Mouse (Mus musculus) heart, postnatal 25 days (tissue): ENCODE measurements around the gene Mrpl45. TPM values are rescaled to one million over a fixed set of nuclear protein-coding genes. Genes with fewer than 3 reads are reported as not detected.
"Not testable (repeated sequence)": the region's sequence is repeated elsewhere in the genome, so short reads cannot be mapped to it uniquely, and the experiment has no call there.

Source experiments
- DNase-seq: peaks from one replicate; pipeline ENCODE4 v3.0.0; 2022; ENCODE audit warnings: low spot score
- intact Hi-C: fragments of 180-260 bp; cut with DNase I; formaldehyde crosslinking; loops from one replicate; pipeline ENCODE4 v1.15.1; 2025
- total RNA-seq, 2 experiments: library from RNA; stranded (reverse); gene quantifications; 2 replicates each; pipeline ENCODE4 v1.2.3; 2021

Gene Mrpl45
- total RNA-seq: 10 to 100 TPM; 57.8 to 60.6 TPM

DNA sequence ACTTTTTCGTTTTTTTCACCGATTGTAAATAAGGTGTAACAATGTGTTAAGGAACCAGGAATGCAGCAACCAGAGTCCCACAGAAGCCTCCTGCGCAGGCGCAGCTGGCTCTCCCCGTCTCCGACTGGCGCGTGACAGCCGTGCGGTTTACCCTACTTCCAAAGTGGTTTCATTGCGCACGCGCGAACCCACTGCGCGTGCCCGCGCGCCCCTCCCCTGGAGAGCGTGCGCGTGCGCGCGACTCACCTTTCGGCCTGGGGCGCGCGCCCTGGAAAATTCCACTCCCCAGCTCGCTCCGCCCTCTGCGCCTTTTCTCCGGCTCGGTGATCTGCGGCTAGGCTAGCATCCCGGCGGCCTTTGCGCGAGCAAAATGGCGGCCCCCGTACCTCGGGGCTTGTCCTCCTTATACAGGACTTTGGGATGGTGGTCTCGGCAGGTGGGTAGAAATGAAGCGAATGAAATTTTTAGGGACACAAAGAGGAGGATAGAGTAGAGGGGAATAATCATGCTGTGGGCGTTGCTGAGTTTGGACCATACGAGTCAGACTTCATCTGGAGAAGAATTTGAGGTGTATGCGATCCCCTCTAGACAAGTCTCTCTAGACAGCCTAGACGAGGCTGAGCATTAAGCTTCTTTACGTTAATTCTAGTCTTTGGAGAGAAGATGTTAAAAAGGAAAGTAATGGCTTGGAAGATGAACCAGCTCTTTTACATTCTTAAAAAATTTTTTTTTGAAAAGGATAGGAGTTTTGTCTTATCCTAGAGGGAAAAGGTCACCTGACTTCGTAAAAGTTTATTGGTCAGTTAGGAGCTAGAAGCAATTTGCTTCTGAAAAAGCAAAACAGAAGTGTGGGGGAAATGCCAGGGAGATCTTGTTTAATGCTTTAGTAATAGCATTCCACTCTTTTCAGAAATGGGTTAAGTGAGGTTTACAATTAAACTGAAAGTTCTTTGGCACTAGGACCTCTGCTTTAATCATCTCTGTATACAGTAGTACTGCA, at the start of gene Mrpl45:
Gene Mrpl45 (plus strand): TSS at position 213 of the 1,000 bp plus-strand sequence.
- intact Hi-C loops: loop anchor here (1.0 to 10.0 kb wide), 2 partner anchors 36 to 51 kb away; partner anchors contain the start of gene Npepps
- peak; percentile 99 for DNase-seq

DNA sequence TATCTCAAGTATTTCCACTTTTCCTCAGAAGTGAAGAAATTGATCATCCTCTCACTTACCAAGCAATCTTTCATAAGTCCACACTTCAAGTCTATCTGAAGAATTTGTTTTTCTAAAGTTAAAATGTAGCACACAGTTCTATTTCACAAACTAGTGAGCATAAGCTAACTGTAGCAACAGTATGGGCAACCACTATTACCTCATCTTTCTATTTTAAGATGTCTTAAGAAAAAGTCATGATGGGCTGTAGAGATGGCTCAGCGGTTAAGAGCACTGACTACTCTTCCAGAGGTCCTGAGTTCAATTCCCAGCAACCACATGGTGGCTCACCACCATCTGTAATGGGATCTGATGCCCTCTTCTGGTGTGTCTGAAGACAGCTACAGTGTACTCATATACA, 49.0 kb upstream of the Mrpl45 start:
- intact Hi-C loops: loop anchor here (10.0 kb wide), 1 partner anchor 48 kb away; the partner anchor contains the start of gene Mrpl45
- not testable (repeated sequence) for DNase-seq

DNA sequence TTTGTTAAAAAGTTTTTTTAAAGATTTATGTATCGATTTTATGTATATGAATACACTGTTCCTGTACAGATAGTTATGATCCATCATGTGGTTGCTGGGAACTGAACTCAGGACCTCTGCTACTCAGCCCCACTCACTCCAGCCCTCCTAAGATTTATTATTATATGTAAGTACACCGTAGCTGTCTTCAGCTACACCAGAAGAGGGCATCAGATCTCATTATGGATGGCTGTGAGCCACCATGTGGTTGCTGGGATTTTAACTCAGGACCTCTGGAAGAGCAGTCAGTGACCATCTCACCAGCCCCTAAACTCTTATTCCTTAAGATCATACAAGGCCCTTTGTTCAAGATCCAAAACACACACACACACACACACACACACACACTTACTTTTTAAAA, 45.5 kb upstream of the Mrpl45 start:
- DNase-seq, intact Hi-C loops: not testable (repeated sequence)

DNA sequence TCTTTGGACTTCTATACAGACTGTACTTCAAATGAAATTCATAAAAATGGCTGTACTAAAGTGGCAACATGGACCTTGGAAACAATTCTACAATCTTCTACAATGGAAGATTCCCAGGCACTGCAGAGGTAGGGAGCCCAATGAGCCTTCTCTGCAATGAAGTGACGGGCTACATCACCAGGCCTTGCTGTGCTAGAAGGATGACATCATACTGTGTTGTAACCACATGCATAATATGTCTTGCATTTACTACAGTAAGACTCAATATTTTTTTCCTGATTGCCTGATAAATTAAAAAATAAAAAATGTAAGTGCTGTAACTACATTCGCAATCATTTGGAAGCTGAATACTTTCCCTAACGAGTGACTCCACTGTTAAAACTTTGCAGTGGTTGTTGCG, 42.7 kb upstream of the Mrpl45 start:
- intact Hi-C loops: no loop called here
- DNase-seq: no peak

DNA sequence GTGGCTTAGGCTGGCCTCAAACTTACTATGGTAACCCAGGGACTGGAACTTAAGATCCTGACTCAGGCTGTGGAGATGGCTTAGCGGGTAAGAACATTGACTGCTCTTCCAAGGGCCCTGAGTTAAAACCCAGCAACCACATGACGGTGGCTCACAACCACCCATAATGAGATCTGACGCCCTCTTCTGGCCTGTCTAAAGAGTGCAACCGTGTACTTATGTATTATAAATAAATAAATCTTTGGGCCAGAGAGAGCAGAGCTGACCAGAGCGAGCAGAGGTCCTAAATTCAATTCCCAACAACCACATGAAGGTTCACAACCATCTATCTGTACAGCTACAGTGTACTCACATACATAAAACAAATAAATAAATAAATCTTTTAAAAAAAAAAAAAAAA, 41.9 kb upstream of the Mrpl45 start:
- no peak for DNase-seq
- intact Hi-C loops: no loop called here

DNA sequence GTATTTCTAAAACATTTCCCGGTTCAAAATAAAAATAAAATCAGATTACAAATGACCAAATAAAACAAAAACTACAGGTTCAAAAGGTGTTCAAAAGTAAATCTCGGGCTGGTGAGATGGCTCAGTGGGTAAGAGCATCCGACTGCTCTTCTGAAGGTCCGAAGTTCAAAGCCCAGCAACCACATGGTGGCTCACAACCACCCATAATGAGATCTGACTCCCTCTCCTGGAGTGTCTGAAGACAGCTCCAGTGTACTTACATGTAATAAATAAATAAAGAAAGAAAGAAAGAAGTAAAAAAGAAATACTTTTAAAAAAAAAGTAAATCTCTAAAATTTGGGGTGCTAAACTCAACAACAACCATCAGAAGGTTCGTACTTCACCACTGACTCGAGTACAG, 40.6 kb upstream of the Mrpl45 start:
- intact Hi-C loops, DNase-seq: not testable (repeated sequence)

DNA sequence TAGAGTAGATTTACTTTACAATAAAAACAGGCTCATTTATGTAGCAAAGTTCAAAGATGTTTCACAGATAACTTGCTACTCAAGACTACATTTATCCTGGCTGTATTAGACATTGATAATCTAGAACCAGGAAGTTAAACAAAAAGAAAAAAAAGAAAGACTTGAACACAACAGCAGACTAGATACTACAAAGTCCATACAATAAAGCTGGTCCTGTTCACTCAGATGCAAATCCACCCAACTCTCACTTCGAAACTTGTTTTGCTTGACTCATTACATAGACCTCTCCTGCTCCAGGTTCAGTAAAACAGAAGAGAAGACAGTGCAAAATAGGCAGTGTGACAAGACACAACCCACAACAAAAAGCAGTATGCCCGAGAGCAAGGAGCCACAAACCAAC, 40.2 kb upstream of the Mrpl45 start:
- intact Hi-C loops: no loop called here
- DNase-seq: no peak

DNA sequence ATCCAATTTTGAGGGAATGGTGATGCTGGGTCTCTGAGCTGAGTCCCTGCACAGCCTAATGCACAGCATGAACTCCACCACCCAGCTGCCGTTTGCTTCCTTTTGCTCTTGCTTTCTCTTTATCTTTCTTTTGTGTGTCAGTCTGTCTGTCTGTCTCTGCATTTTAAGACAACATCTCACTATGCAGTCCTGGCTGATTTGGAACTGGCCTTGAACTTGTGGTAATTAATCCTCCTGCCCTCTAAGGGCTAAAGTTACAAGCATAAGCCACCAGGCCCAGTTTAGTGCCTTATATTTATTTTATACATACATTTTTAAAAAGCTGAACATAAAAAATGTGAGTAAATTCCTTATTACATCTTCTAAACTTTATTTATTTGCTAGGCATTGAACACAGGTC, 39.5 kb upstream of the Mrpl45 start:
- intact Hi-C loops: no loop called here
- no peak for DNase-seq

DNA sequence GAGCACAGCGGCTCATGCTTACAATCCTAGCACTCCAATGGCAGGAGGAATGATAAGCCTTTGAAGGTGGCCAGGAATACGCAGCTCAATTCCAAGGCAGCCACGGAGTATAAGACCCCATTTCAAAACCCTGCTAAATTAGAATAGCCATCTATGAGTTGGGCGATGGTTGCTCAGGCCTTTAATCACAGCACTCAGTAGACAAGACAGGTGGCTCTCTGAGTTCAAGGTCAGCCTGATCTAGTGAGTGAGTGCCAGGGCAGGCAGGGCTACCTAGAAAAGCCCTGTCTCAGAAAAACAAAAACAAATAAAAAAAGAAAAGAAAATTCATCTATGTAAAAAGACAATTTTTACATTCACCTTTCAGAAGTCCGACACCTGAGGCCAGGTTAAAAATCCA, 38.4 kb upstream of the Mrpl45 start:
- DNase-seq: no peak
- intact Hi-C loops: no loop called here

DNA sequence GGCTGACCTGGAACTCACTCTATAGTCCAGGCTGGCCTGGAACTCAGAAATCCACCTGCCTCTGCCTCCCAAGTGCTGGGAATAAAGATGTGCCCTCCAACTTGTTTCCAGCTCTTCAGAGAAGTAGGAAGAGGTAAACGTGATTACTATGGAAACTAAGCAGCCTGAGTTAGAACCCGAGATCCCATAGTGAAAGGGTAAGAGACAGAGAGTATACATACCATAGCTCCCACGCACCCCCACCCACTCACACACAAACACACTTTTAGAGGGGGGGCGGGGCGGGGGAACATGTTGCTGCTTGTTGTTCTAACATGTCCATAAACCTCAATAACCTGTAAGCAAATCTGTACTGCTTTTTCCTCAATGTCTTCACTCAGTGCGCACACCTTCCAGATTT, 37.1 kb upstream of the Mrpl45 start:
- DNase-seq: no peak
- intact Hi-C loops: no loop called here

DNA sequence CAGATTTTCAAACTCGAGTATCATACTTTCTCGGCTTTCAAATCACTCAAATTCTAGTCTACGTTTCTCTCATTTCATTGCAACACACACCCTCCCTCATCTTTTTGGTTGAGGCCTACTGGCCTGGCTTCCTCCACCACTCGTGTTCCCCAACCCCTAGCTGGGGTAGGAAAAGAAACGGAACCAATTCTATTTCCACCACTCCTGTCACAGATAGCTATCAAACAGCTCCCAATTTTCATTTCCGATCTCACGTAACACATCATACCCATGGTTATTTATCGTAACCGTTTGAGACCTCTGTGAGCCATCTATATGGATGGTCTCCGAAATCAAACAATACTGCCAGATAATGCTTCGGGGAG, 36.5 kb upstream of the Mrpl45 start:
- DNase-seq: no peak
- intact Hi-C loops: no loop called here

DNA sequence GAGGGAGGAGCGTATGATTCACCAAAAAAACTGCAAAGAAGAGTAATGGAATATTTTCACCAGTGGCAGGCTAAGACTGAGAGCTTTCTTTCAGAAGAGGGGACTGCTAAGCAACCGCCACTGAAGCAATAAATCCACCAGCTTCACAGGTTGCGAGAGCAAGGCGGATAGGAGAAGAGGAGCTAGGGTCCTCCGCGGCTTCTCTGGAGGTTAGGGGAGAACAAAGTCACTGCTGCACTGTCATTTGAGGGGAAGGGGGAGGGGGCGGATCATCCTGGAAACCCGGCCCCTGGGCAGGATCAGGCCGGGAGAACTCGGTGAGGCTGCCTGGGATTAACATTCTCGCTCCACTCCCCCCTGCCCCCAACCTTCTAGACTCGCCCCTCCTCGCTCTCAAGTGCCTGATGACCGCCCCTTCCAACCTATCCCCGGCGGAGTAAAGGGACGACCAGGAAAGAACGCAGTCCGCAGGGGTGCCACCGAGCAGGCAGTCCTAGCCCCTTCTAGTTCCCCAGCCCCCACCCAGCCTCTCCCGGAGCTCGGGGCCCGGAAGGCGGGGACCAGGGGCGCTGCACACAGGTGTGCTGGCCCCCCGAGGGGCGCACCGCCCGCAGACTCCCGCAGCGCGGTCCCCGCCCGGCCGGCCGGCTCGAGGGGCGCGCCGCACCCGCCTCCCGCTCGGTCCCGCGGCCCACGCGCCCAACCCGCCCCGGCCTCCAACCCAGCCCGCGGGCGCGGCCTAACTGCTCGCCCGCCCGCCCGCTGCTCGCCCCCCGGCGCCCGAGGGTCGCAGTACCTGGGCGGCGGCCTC, 35.9 kb upstream of the Mrpl45 start:
- intact Hi-C loops: loop anchor here (1.0 kb wide), 1 partner anchor 36 kb away; the partner anchor contains the start of gene Mrpl45
- DNase-seq: peak; percentile 29

DNA sequence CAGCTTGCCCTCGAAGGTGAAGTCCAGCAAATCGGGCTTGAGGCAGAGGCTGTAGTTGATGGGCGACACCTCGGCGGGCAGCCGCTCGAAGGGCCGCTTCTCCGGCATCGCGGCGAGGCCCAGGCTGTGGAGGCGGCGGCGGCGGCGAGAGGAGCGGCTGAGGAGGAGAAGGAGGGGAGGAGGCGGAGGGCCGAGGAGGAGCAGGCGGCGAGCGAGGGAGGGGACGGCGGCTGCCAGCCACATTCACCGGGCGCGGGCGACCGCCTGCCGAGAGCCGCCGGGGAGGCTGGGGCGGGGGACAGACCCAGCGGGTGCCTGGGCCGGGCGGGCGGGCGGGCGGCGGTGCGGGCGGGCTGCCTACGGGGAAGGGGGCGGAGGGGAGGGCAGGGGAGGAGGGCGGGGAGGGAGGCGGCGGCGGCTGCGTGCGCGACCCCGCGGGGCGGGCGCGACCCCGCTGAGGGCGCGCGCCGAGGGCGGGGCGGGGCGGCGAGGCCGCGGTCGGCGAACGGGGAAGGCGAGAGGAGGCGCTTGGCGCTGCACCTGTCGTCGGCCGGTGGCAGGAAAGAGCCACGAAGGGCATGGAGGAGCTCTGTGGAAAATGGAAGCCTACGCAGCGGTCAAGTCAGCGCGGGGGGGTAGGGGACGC, 35.2 kb upstream of the Mrpl45 start, which contains the start of gene Npepps:
Gene Npepps (minus strand): TSS at position 423 of the 646 bp plus-strand sequence.
- intact Hi-C loops: loop anchor here (1.0 kb wide), 1 partner anchor 35 kb away; the partner anchor contains the start of gene Mrpl45
- peak; percentile 51 for DNase-seq

DNA sequence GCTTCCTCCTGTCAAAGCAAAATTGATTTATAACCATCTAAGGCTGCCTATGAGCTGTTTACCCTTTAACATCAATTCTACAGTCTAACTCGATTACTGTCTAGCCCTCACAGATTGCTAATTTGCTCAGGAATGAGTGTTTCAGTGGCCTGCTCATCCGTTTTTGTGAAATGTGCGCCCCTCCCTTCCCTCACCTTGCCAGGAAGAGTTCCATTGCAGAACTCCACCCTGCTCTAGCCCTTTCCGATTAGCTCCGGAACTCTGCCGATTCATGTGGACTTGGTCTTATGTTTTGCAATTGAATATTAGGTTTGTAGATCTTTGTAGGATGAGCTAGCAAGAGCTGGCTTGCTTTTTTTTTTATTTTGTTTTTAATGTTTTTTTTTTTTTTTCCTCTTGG, 33.3 kb upstream of the Mrpl45 start:
- DNase-seq: no peak
- intact Hi-C loops: no loop called here

DNA sequence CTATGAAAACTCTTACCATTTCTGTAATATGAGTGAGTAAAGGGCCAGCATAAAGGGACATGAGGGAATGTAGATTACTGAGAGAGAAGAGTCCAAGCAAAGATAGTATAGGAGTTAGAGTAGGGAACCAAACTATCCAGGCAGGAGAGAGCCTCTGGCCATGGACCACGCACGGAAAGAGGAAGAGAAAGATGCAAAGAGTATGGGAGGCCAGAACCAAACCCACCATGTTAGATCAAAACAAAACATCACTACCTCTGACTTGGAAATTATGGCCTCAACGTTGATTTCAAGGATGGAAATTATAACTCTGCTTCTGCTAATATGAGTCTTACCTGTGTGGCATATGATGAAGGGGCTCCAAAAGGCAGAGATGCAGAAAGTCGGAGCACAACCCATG, 30.7 kb upstream of the Mrpl45 start:
- intact Hi-C loops: no loop called here
- no peak for DNase-seq

DNA sequence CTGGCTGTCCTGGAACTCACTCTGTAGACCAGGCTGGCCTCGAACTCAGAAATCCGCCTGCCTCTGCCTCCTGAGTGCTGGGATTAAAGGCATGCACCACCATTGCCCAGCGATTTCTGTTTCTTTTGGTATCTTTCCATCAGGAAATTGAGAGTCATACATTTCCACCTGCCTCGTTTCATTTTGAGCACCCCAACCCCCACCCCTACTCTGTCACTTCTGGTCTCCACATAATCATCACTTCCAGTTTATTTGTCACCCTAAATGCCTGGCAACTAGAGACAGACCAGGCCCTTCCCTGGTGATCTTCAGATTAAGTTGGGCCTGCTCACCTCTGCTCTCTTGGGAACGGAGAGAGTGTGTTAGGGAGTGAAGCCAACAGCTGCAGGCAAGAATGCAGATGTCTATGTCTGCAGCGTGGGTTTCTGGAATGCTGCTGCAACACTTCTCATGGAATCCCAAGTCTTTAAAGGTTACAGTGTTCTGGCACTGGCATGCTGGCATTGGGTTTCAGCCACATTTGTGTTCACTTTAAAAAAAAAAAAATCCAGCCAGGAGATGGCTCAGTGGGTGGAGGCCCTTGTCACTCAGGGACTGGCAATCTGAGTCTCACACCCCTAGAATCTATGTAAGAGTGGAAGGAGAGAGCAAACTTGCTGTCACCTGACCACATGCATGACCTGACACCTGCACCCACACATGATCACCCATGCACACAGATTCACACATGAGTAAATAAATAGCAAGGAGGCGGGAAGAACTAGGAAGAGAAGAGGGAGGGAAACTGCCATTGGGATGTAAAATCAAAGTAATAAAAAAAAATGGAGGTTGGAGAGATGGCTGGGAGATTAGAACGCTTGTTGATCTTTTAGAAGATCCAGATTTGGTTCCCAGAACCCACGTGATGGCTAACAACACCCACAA, 29.4 kb upstream of the Mrpl45 start:
- no peak for DNase-seq
- intact Hi-C loops: no loop called here

DNA sequence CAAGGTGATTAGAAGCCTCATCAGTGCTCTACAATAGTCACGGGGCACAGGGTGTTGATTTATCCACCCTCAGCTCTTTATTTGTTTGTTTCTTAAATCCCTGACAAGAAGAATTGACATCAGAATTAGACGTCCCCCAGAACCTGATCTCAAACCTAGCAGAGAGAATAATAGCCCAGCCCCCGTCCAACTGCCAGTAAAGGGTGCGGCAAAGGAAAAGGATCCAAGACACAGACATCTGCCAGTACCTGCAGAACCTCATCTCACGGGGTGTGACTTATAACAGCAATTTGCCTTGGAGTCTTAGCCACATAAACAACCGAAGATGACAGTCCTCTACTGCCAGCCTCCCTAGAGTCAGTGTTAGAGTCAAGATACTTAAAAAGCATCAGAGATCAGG, 28.5 kb upstream of the Mrpl45 start:
- no peak for DNase-seq
- intact Hi-C loops: no loop called here

DNA sequence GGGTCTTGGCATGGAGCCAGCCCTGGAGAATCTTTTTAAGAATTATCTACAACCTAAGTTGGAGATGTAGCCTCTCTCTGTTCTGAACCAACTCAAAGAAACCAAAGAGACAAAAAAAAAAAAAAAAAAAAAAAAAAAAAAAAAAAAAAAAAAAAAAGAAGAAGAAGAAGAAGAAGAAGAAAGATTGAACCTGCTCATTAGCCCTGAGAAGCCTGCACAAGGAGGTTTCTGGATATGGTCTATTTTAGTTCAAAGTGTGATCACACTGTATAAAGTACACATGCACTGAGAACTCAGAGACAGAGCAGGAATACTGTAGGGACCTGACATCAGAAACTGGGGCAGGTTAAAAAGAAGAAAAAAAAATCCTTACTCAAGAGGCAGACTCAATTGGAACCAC, 27.9 kb upstream of the Mrpl45 start:
- no peak for DNase-seq
- intact Hi-C loops: no loop called here
